Mouse (Mus musculus) layer of hippocampus, postnatal 25 days (tissue): ENCODE data around the gene Gm2a. TPM values are rescaled to one million over a fixed set of nuclear protein-coding genes. Genes with fewer than 3 reads are reported as not detected.

Source experiments
- DNase-seq, 2 experiments: peaks; one replicate each; pipeline ENCODE4 v3.0.0; 2022; ENCODE audit warnings: mixed read lengths in 2 of 2, low spot score in 1 of 2; ENCODE audit errors: extremely low spot score in 1 of 2
- total RNA-seq, 2 experiments: library from RNA; stranded (reverse); gene quantifications; 2 replicates each; pipeline ENCODE4 v1.2.3; 2021

Gm2a gene
- total RNA-seq, 2 experiments from 2014 or later = 38.7 to 42.5 TPM

DNA sequence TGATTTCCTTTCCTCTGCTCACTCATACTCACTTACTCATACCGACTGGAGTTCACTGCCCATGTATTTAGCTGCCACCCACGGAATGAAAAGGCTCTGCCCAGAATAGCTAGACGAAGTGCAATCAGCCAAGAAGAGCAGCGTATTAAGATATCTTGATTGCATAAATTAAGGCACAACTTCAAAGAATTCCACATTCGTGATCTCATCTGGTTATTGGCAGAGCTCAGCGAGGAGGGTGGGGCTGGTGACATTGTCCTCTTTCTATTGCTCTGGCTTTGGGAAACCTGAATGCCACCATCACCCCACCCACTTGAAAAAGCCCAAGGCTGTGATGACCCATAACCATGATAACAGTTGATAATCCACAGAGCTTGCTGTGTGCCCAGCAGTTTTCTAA lies 30.0 kb downstream of the Gm2a start:
- DNase-seq = no peak

GRCm38 (mm10) chr11:55128411-55128810 lies 30.5 kb downstream of the Gm2a start:
- DNase-seq = no peak

DNA sequence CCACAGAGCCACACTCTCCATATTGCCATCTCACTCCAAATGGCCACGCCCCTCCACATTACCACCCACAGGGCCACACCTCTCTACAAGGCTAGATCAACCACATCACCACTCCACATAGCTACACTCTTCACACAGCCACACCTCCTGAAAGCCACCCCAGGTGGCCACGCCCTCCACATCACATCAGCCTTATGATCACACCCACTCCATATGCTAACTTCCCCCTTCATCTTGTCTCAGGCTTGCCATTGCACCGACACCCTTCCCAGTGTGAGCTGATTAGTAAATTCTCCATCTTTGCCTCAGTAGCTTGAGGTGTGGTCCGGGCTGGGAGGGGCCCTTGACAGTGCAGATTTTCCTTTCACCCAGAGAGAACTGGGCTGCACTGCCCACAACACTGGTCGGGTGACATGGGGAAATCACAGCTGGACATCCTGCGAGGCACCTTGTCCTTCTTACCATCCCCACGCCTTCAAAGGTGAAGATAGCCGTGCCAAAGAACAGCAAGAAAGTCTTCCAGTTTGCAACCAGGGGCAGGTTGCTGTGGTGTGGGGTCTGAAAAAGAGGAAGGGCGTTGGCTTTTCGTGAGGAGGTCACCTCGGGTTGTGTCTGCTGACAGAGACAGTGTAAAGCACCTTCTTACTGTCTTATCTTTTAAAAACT lies 33.3 kb downstream of the Gm2a start:
- no peak for DNase-seq

DNA sequence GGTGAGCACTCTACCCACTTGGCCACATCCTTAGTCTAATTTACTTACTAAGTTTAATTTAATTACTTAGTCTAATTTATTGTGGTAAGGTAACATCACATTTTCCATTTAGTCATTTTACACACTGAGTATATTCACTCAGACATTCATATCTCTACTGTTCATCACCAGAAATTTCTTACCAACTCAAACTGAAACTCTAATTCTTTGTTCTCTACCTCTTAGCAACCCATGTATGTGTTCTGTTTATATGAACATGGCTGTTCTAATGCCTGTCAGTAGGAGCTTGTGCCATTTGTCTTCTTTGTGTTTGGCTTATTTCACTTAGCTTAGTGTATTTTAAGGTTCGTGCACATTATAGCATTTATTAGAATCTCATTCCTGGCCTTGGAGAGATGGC lies 34.0 kb downstream of the Gm2a start:
- no peak for DNase-seq

DNA sequence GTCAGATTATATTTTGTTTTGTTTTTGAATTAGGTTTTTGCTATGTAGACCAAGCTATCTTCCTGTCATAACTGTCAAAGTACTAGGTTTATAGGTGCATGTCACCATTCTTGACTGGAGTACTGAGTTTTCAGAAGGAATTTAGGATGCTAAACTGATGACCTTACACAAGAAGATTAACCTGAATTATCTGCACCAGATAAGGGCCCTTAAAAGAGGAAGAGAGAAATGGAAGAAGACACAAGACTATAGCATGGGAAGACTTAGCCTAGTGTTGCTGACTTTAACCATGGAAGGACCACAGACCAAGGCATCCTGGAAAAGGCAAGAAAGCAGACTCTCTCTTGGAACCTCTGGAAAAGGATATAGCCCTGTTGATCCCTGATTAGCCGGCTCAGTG lies 35.3 kb downstream of the Gm2a start:
- DNase-seq = no peak

GRCm38 (mm10) chr11:55134407-55134806 lies 36.5 kb downstream of the Gm2a start:
- DNase-seq = no peak

GRCm38 (mm10) chr11:55134871-55135270 lies 37.0 kb downstream of the Gm2a start:
- DNase-seq = no peak

- DNase-seq = no peak
Observed at GRCm38 (mm10) chr11:55136770-55137547, 39.0 kb downstream of the Gm2a start.

DNA sequence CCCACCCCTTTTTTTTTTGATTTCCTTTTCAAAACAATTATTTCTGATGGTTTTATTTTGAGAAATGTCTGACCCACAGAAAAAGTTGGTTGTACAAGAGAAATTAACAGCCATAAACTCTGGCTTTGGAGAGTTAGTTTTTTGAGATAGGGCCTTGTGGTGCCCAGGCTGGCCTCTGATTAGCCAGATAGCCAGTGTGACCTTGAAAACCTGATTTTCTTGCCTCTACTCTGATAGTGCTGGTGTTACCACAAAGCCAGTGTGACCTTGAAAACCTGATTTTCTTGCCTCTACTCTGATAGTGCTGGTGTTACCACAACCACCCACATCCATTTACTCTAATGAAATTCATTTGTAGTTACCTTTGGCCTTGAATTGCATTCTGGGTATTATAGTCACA lies 39.7 kb downstream of the Gm2a start:
- no peak for DNase-seq

GRCm38 (mm10) chr11:55141502-55141901 lies 43.6 kb downstream of the Gm2a start:
- no peak for DNase-seq

GRCm38 (mm10) chr11:55144011-55144410 lies 46.1 kb downstream of the Gm2a start:
- no peak for DNase-seq

GRCm38 (mm10) chr11:55146855-55147254 lies 48.9 kb downstream of the Gm2a start:
- DNase-seq = no peak

DNA sequence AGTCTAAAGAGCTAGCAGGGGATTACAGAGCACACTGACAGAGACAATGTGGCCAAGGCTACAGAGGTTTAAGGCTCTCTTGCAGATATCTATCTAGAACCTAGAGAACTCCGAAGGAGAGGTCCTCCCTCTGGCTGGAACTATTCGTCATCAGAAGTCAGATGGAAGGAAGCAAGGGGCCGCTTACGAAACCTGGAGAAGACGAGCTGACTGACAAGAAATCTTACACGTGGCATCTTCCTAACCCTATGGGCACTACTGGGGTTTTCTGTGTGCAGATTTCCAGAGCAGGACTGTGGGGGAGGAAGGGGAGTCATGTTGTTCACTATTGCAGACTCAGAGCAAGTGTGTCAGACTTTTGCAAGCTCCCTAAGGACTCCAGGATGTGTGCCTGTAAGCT lies 49.5 kb downstream of the Gm2a start:
- DNase-seq = no peak

DNA sequence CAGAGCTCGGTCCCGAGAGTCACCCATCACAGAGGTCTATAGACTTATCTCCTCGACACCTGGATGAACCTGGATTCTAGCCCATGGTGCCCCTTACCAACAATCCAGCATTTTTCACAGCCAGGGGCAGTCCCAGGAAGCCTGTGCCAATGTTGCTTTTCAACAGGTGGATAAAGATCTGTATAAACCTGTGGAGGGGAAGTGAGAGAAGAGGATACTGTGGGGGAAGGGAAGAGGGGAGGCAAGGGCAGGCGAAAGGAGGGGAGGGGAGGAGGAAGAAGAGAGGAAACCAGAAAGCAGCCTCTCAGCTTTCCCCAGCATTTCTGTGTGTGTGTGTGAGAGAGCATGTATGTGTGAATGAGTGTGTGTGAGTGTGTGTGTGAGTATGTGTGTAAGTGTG lies 50.5 kb downstream of the Gm2a start:
- no peak for DNase-seq

DNA sequence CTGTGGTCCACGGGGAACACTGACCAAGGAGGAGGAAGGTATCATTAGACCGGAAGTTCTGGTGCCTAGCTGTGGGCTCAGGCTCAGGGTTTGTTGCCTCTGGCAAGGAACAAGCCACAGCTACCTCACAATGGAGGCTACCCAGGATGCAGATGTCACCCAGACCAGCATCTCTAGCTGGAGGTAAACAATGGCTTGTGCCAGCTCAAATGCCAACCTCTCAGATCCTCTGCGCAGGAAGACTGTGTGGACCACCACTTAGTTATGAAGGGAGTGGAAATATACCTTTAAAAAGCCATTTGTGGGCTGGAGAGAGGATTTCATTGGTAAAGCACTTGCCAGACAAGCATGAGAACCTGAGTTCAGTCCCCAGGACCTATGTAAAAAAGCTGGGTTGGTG lies 53.7 kb downstream of the Gm2a start, which contains the start of gene Slc36a3:
Slc36a3 (minus strand) TSS at position 101 of the 400 bp plus-strand sequence.
- no peak for DNase-seq

- no peak for DNase-seq
Observed at GRCm38 (mm10) chr11:55154398-55155069, 56.6 kb downstream of the Gm2a start.

DNA sequence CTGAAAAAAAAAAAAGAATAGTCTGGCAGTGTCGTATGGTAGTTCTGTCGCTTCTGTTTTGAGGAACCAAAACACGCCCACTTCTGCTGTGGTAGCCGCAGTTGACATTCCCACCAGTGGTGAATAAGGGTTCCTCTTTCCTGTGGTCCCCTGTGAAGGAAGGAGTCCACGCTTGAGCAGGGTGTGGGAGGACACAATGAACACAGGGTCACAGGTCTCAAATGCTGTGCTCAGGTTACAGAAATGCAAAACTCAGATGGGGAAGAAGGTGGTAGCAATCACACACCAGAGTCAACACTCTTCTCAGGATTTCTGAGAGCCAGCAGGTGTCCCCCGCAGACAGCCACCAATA lies 57.1 kb downstream of the Gm2a start:
- no peak for DNase-seq

DNA sequence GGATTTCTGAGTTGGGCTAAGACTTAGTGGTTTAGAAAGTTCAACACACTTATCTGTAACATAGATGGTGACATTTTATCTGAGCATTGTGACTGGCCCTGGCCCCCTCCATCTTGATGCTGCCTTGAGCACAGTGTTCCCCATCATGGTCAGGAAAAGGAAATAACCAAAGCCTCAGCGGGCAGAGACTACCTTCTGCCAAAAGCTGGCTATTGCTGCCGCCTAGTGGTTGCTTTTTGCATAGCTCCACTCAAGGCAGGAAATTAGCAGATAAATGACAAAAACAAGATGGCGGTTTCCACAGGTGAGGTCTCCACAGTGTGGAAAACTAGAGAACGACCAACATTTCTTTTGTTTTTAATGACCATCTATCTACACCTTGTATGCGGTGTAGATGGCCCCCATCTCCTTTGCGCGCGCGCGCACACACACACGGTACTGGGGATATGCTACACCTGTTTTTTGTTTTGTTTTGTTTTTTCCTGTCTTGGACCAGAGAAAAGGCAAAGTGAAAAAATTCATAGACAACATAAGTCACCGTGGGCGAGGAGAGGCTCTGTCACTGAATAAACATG lies 61.0 kb downstream of the Gm2a start:
- peak; percentile 67 to 91 for DNase-seq
